Mouse (Mus musculus) brain, embryonic 14.5 days (tissue): ENCODE measurements around the gene Map3k19.

ENCODE experiments used
- CTCF ChIP-seq: fragments of 200-500 bp; IDR thresholded peaks from 2 replicates; pipeline ENCODE4 v1.5.1; 2012; ENCODE audit warnings: inconsistent platforms, mild to moderate bottlenecking, moderate library complexity, borderline replicate concordance; ENCODE audit not compliant: insufficient read depth, insufficient read length; ENCODE audit errors: extremely low read depth
- POLR2A ChIP-seq: fragments of 200-500 bp; IDR thresholded peaks from 2 replicates; pipeline ENCODE4 v1.6.1; 2012; ENCODE audit warnings: mild to moderate bottlenecking, inconsistent platforms, borderline replicate concordance; ENCODE audit not compliant: poor library complexity, insufficient read depth, insufficient read length, severe bottlenecking; ENCODE audit errors: extremely low read depth

DNA sequence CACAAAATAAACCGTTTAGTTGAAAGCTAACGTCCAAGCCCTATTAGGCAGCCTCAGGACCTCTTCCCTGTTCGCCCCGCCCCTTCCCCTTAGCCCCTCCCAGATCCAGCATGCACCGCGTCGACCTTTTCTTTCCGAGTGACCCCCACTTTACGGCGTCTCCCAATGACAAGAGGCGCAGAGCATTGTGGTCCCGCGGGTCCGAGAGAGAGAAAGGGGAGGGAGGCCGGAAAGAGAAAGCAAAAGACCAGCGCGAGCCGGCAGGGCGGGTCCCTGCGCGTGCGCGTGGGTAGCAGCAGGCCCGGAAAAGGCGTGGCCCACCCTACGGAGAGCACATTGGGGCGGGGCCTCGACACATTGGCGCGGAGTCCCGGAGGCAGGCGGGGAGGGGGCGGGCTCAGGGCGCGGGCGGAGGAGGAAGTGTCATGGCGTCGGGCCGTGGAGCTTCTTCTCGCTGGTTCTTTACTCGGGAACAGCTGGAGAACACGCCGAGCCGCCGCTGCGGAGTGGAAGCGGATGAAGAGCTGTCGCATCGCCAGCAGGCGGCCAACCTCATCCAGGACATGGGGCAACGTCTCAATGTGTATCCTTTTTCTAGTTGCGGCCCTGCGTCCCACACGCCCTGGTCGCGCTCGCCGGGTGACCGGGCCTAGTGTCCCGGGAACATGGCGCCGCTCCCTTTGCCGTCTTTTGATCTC lies 80.9 kb downstream of the Map3k19 start, which contains the start of gene Ccnt2:
- TF ChIP-seq CTCF (no peak), POLR2A (peak; percentile 87; the same call in 1 of the 2 replicates)
